24 mouse cellular contexts compared by ENCODE assay signal in the genomic region with DNA sequence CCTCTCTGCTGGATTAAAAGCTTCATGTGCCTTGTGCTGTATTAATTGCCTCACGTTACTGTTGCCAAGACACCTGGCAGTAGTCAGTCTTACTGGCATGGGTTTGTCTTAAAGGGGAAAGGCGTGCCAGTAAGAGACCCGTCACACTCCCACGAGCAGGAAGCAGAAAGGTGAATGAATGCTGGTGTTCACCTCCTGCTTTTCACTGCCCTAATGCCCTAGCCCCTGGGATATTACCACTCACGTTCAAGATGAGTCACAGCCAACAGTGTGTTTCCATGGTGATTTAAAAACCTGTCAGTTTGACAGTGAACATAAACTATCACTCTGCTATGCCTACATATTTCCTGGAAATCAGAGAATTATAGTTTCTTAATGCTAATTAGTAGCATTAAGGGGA. TPM values are rescaled to one million over a fixed set of nuclear protein-coding genes. Genes with fewer than 3 reads are reported as not detected.
A peak's percentile ranks its signal among the peaks of the same experiment; 100 is the strongest.
DNase-seq lines count a peak whose midpoint lies in the region; TF ChIP-seq lines count a peak whose summit lies in the region.
"Had no signal": no experiment of that assay in that cellular context is flagged by ENCODE, and none has a peak within 500 bp of the region (broad histone marks: within the 10 kb centered on the region; RNA-seq: fewer than 3 reads in every experiment).

No protein-coding gene starts in this region.

- H3K4me1 ChIP-seq in kidney, adult 2 months (ENCODE audit: control insufficient read depth, insufficient read depth, low read length), result peaks cover 14% of the 10 kb centered on the region

- no peaks in the 10 kb centered on the region for H3K27me3 ChIP-seq in kidney, adult 2 months (replicated peaks; ENCODE audit: control insufficient read depth, insufficient read depth, low read length)
- H3K27me3 ChIP-seq: embryonic facial prominence, embryonic 12.5 days; forebrain, embryonic 12.5 days; heart, embryonic 12.5 days had no signal

- H3K4me3 ChIP-seq in kidney, adult 2 months (ENCODE audit: insufficient read depth, low read depth, low read length), result no peak overlapping the region
- H3K4me3 ChIP-seq: embryonic facial prominence, embryonic 12.5 days; forebrain, embryonic 12.5 days; heart, embryonic 12.5 days; hindbrain, embryonic 10.5 days had no signal

- no peak for TF ChIP-seq CTCF in kidney, adult 2 months (conservative IDR thresholded peaks at IDR 0.05; ENCODE audit: insufficient read depth, insufficient read length, low read depth, low read length)

- H3K36me3 ChIP-seq in kidney, adult 2 months (ENCODE audit: control insufficient read depth, insufficient read depth, low read length), result peaks cover 14% of the 10 kb centered on the region

- H3K27ac ChIP-seq in kidney, adult 2 months (ENCODE audit: insufficient read depth, low read depth, low read length), result no peak overlapping the region
- H3K27ac ChIP-seq: embryonic facial prominence, embryonic 12.5 days; forebrain, embryonic 12.5 days; hindbrain, embryonic 10.5 days; hindbrain, embryonic 14.5 days had no signal

- no peak for TF ChIP-seq POLR2A in kidney, adult 2 months (IDR thresholded peaks at IDR 0.05; ENCODE audit: low read depth, low read length)

- 31% methylated on average over 5 of the region's 5 CpGs for WGBS in kidney, adult 2 months

- DNase-seq in adrenal gland, postnatal 14 days, result peak; percentile 8
- no peak for DNase-seq in adrenal gland, adult 2 months
- DNase-seq in kidney, adult 2 months, result peak; percentile 55
- DNase-seq in kidney, postnatal 10 days, result no peak
- DNase-seq in kidney, postnatal 36 days, result peak; percentile 23 to 33
- no peak for DNase-seq in kidney, adult 8-10 months
- no peak for DNase-seq in thymus, postnatal 0 days (ENCODE audit: low spot score)
- DNase-seq: adrenal gland, postnatal 10 days; cerebellum, adult 18-20 months; cerebellum, adult 9-11 months; gastrocnemius, postnatal 14 days had no signal

RNA-seq across cellular contexts. Expression of a gene that starts 5.2 kb away (rescaled TPM):
- 125 and 148 TPM in 2 replicates for total RNA-seq in adrenal gland, postnatal 14 days (2021)
- 100 to 1,000 TPM; 139 to 145 TPM for total RNA-seq in adrenal gland, adult 2 months (2021)
- polyA plus RNA-seq in adrenal gland, adult 2 months (2012; rRNA removed), result 7.6 and 10.0 TPM in 2 replicates
- polyA plus RNA-seq in kidney, adult 2 months (2012; rRNA removed), result 21.5 and 24.4 TPM in 2 replicates
- polyA plus RNA-seq in thymus, postnatal 0 days (2015; fragmentation: Nextera tagmentation; extraction: Ambion mirVana), result 67.9 and 68.4 TPM in 2 replicates

RNA-seq across cellular contexts. Expression of a gene that starts 17.9 kb away (rescaled TPM):
- 21.6 and 25.2 TPM in 2 replicates for total RNA-seq in adrenal gland, postnatal 14 days (2021)
- total RNA-seq in adrenal gland, adult 2 months (2021), result 10 to 100 TPM; 13.8 to 18.4 TPM
- 2.2 TPM in 2 replicates for polyA plus RNA-seq in adrenal gland, adult 2 months (2012; rRNA removed)
- 11.2 and 12.9 TPM in 2 replicates for polyA plus RNA-seq in kidney, adult 2 months (2012; rRNA removed)
- 41.7 and 45.4 TPM in 2 replicates for polyA plus RNA-seq in thymus, postnatal 0 days (2015; fragmentation: Nextera tagmentation; extraction: Ambion mirVana)

RNA-seq across cellular contexts. Expression of a gene that starts 18.1 kb away (rescaled TPM):
- total RNA-seq in adrenal gland, postnatal 14 days (2021), result 205 and 214 TPM in 2 replicates
- total RNA-seq in adrenal gland, adult 2 months (2021), result 100 to 1,000 TPM; 173 to 196 TPM
- polyA plus RNA-seq in adrenal gland, adult 2 months (2012; rRNA removed), result 37.4 and 72.8 TPM in 2 replicates
- 120 and 170 TPM in 2 replicates for polyA plus RNA-seq in kidney, adult 2 months (2012; rRNA removed)
- polyA plus RNA-seq in thymus, postnatal 0 days (2015; fragmentation: Nextera tagmentation; extraction: Ambion mirVana), result 200 and 225 TPM in 2 replicates

RNA-seq across cellular contexts. Expression of a gene that starts 34.6 kb away (rescaled TPM):
- total RNA-seq in adrenal gland, postnatal 14 days (2021), result not detected in 2 replicates
- not detected for total RNA-seq in adrenal gland, adult 2 months (2021)
- not detected in 2 replicates for polyA plus RNA-seq in adrenal gland, adult 2 months (2012; rRNA removed)
- polyA plus RNA-seq in kidney, adult 2 months (2012; rRNA removed), result 0.30 and 0.50 TPM in 2 replicates
- 0.26 TPM in 1 of 2 replicates, not detected in the other for polyA plus RNA-seq in thymus, postnatal 0 days (2015; fragmentation: Nextera tagmentation; extraction: Ambion mirVana)
- total RNA-seq: gastrocnemius, adult 18-20 months; gastrocnemius, postnatal 14 days; heart, adult 8-10 months; heart, postnatal 25 days had no signal
- polyA plus RNA-seq: C2C12; cortical plate, adult 2 months; embryonic facial prominence, embryonic 12.5 days; forebrain, embryonic 12.5 days; forebrain, embryonic 16.5 days; heart, embryonic 12.5 days; heart, embryonic 16.5 days; hindbrain, embryonic 10.5 days; hindbrain, embryonic 14.5 days had no signal

RNA-seq across cellular contexts. Expression of a gene that starts 46.6 kb away (rescaled TPM):
- total RNA-seq in adrenal gland, postnatal 14 days (2021), result not detected in 2 replicates
- total RNA-seq in adrenal gland, adult 2 months (2021), result not detected
- not detected in 2 replicates for polyA plus RNA-seq in adrenal gland, adult 2 months (2012; rRNA removed)
- not detected in 2 replicates for polyA plus RNA-seq in kidney, adult 2 months (2012; rRNA removed)
- polyA plus RNA-seq in thymus, postnatal 0 days (2015; fragmentation: Nextera tagmentation; extraction: Ambion mirVana), result 0.10 TPM in 1 of 2 replicates, not detected in the other
- total RNA-seq: adrenal gland, postnatal 10 days; gastrocnemius, adult 18-20 months; gastrocnemius, postnatal 14 days; heart, adult 8-10 months; heart, postnatal 25 days; MEL had no signal
- polyA plus RNA-seq: C2C12; embryonic facial prominence, embryonic 12.5 days; heart, embryonic 12.5 days; heart, embryonic 16.5 days had no signal

Comparison
In these comparisons a context has a peak if more than half of its experiments do, and no peak if none do; other contexts are left out.
1. DNase-seq: peak in adrenal gland, postnatal 14 days (single experiment), kidney, adult 2 months (single experiment) and kidney, postnatal 36 days (2 of 2); none in adrenal gland, adult 2 months (single experiment), kidney, postnatal 10 days (single experiment), kidney, adult 8-10 months (0 of 2) and thymus, postnatal 0 days (single experiment).